Mouse (Mus musculus): ENCODE measurements around the gene Rbm17. TPM values are rescaled to one million over a fixed set of nuclear protein-coding genes. Genes with fewer than 3 reads are reported as not detected.

Gene Rbm17
- polyA plus RNA-seq, 1 experiment, result 47.2 TPM

- no peak for DNase-seq (ENCODE audit: low read depth)
These were observed 7.3 kb downstream of the Rbm17 start for GRCm38 (mm10) chr2:11596690-11597089.

GRCm38 (mm10) chr2:11587996-11588395 lies 16.0 kb downstream of the Rbm17 start:
- DNase-seq (ENCODE audit: low read depth), result no peak

- no peak for DNase-seq (ENCODE audit: low read depth)
These were observed 24.6 kb downstream of the Rbm17 start for GRCm38 (mm10) chr2:11579399-11579798.

DNA sequence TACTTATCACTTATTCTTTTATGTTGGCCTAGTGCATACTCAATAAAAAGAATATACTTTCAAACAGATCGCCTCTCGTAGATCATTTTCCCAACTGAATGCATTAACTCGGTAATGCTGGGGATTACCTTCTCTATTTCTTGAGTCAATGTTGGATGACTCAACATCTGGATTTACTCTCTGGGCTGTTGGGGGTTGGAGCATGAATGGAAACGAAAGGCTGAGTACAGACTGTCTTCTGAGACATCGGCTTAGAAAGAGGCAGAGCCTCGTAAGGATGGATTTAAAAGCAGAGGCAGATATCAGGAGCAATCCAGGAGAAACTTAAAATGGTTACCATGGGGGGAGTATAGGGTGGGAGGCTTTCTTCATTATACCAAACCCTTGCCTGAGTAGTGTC lies 25.8 kb downstream of the Rbm17 start:
- DNase-seq (ENCODE audit: low read depth), result no peak

DNA sequence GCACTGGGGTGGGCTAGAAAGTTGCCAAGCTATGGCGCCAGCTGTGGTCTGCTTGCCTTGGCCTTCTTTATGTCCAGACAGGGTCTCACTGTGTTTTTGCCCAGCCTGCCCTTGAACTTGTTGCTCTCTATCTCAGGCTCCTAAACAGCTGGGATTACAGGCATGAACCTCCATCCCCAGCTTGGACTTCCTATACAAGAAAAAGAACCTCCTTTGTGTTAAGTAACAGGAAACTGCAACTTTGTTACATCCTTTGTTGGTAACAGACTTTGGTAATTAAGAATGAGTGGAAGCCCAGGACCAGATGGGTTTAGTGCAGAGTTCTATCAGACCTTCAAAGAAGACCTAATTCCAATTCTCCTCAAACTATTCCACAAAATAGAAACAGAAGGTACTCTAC lies 30.3 kb downstream of the Rbm17 start:
- no peak for DNase-seq (ENCODE audit: low read depth)

GRCm38 (mm10) chr2:11571004-11571535 lies 32.9 kb downstream of the Rbm17 start:
- no peak for DNase-seq (ENCODE audit: low read depth)

DNA sequence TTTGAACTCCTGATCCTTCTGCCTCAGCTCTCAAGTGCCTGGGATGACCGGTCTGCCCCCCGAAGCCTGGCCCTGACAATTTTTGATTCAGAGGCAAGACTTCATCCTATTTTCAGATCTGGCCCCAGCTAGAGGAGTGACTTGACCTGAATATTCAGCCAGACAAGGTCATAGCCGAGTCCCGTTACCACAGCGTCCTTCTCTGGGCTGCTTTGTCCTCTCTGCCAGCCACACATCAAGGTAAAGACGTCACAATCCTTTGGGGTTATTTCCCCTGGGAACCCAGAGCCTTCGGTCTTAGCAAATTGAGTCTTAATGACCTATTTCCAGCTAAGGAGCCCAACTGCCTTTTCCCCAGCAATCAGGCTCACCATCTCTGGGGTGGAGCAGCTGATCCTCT lies 35.5 kb downstream of the Rbm17 start:
- no peak for DNase-seq (ENCODE audit: low read depth)

- DNase-seq (ENCODE audit: low read depth), result no peak
These were observed 36.1 kb downstream of the Rbm17 start for GRCm38 (mm10) chr2:11567781-11568362.

DNA sequence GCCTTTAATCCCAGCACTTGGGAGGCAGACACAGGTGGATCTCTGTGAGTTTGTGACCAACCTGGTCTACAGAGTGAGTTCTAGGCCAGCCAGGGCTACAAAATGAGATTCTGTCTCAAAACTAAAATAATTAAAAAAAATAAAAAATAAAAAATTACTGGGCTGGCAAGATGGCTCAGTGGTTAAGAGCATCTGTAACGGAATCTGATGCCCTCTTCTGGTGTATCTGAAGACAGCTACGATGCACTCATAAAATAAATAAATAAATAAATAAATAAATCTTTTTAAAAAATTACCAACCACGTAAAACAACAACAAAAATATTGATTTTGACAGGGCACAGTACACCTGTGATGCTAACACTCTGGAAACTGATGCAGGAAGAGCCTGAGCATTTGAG lies 37.1 kb downstream of the Rbm17 start:
- no peak for DNase-seq (ENCODE audit: low read depth)

GRCm38 (mm10) chr2:11566241-11566640 lies 37.7 kb downstream of the Rbm17 start:
- DNase-seq (ENCODE audit: low read depth), result no peak

GRCm38 (mm10) chr2:11564768-11565167 lies 39.2 kb downstream of the Rbm17 start:
- DNase-seq (ENCODE audit: low read depth), result no peak

DNA sequence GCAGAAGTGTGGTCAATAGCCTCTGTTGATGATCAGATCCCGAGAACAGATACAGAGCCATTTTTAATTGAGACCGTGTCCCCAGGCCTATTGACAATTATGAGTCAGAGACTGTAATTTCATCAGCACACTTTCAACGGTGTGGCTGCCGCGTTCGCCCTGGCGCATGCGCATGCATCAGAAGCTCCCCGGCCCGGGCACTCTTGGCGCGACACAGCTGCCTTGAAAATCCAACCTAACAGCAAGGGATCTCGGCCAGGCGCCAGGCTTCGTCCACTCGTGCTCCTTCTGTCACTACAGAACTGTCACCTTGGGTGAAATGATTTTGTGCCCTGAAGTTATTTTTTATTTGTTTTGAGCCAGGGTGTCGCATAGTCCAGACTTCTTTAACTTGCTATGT lies 40.7 kb downstream of the Rbm17 start:
- DNase-seq (ENCODE audit: low read depth), result no peak

GRCm38 (mm10) chr2:11558654-11559053 lies 45.3 kb downstream of the Rbm17 start:
- DNase-seq (ENCODE audit: low read depth), result no peak

DNA sequence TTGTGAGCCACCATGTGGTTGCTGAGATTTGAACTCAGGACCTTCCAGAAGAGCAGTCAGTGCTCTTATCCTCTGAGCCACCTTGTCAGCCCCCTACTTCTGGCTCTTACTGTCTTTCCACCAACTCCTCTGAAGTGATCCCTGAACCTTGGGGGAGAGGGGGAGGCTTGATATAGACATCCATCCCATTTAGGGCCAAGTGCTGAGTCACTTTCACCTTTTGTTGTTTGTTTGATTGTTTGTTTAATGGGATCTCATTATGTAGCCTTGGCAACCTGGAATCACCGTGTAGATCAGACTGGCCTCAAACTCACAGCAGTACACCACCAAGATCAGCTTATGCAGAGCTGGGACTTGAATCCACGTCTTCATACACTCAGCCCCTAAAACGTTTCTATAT lies 46.7 kb downstream of the Rbm17 start:
- DNase-seq (ENCODE audit: low read depth), result no peak

DNA sequence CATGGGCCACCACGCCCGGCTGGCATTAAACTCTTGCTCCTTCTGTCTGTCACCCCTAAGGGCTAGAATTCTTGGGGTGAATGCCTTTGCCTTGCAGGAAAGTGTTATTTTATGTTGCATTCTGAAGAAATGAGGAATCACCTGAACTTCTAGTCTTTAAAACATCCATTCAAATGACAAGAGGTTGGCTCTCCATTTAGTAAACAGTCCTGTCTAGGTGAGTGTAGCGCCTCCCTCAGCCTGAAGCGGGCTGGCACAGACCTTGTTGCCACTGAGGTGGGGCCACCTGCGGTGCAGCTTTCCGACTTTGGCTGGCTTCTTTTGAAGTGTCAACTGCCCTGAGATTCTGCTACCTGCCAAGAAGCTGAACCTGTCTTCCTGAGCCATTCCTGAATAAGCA lies 48.6 kb downstream of the Rbm17 start:
- no peak for DNase-seq (ENCODE audit: low read depth)

GRCm38 (mm10) chr2:11553471-11554400 lies 50.2 kb downstream of the Rbm17 start, which contains the start of gene Pfkfb3:
Pfkfb3 (minus strand) TSS chr2:11554077.
- DNase-seq (ENCODE audit: low read depth), result no peak

DNA sequence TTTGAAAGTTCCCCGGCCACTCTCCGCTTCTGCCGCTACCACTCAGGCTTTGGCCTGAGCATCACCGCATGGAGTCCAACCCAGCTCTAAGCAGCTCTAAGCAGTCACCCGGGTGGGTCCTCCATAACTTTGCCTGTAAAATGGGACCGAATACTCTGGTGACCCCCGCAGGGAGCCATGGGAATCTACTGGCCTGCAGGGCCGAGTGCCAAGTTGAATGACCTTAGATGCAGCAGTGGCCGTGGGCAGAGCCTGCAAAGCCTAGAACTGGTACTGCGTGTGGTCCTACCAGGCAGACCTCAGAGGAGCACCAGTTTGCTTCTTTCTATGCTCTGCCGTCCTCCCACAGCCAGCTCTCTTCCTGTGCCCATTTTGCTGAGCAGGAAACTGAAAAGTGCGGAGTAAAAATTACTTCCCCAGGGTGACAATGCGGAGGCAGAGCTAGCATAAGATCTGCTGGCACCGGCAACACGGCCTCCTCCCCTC lies 50.9 kb downstream of the Rbm17 start:
- DNase-seq (ENCODE audit: low read depth), result no peak

DNA sequence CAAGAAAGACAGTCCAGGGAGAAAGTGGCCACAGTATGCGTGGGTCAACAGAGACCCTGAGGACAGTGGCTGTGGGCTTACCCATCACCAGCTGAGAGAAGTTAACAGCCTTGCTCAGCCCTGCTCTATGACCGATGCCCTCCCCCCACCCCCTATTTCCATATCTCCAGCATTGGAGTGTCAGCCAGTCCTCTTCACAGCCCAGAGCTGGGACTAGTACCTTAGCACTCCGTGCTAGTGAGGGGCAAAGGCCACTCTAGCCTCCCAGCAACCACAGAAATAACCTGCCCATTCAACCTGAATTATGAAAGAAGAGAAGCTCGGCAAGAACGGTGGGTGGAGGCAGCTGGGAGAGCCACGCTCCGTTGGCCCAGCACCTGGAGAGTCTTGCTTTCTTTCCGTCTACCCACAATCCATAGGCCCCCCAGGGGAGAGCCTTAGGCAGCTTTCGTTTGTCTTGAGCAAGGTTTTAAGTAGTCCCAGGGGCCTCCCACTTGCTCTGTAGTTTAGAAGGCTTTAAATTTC lies 51.6 kb downstream of the Rbm17 start:
- no peak for DNase-seq (ENCODE audit: low read depth)

DNA sequence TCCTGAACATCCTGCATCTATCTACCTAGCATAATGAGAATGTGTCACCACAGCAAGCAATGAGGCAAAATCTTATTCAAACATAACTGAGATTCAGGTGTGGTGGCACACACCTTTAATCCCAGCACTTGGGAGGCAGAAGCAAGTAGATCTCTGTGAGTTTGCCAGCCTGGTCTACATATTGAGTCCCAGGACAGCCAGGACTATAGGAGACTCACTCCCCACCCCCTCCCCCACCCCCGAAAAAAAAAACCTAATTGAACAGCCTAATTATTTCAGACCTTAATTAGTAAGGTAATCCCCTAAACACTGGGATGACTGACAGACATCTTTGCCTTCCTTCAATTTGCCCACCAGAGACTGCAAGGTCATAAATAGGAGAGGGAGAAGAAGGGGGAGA lies 52.2 kb downstream of the Rbm17 start:
- DNase-seq (ENCODE audit: low read depth), result no peak

DNA sequence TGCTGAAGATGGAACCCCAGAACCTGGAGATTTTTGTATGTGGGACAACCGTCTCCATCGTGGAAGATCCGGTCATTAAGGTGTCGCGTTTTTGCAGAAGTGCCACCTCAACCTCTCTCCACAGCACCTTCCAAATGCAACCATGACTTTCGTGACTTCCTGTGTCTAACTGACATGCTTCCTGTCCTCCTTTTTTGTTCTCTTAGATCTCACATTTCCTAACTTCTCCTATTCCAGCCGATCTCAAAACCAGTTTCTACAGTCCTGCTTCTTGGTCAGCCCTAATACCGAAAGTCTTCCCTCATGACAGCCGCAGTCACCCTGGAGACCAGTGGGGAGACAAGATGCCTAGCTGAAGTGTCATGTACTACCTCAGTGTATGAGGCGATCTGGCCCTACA lies 55.4 kb downstream of the Rbm17 start:
- DNase-seq (ENCODE audit: low read depth), result no peak

DNA sequence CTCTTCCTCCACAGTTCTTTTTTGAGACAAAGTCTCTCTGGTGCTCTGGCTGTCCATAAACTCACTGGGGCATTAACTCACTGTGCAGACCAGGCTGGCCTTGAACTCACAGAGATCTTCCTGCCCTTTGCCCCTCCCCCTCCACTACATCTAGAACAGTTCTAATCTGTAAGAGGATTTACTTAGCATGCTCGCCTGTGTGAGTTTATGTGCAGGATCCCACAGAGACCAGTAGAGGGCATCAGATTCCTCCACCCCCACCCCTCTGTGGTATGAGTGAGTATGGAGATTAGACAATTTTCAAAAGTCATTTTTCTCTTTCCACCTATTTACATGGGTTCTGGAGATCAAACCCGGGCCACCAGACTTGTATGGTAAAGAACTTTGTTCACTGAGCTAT lies 56.3 kb downstream of the Rbm17 start:
- DNase-seq (ENCODE audit: low read depth), result no peak

- DNase-seq (ENCODE audit: low read depth), result no peak
These were observed 57.9 kb downstream of the Rbm17 start for GRCm38 (mm10) chr2:11546091-11546490.

DNA sequence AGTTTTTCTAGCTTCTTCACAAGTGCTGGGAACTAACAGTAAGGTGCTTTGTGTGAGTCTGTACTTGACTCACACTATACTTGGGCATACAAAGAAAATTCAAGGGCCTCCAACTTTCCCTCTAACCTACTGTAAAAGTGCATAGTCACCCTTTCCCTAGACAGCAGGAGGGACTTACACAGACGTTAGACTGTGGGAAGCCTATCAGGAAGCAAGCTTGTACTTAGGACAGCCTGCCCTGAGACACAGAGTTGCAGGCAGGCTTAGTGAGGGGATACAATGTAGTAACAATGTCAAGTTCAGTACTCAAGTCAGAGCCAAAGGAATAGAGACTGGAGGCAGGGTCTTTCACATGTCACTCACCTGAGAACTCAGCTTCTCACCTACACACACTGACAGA lies 58.6 kb downstream of the Rbm17 start:
- no peak for DNase-seq (ENCODE audit: low read depth)

All from gonadal fat pad, adult 2 months (tissue).